Mouse (Mus musculus) mesoderm, embryonic 11.5 days (tissue): ENCODE data around the gene Parp3.

ENCODE experiments used
- DNase-seq: peaks from one replicate; pipeline ENCODE4 v3.0.0-alpha.2; 2012; ENCODE audit warnings: low read depth, low spot score

The Parp3 gene

GRCm38 (mm10) chr9:106457163-106457559, 19.6 kb downstream of the Parp3 start:
- no peak for DNase-seq

DNA sequence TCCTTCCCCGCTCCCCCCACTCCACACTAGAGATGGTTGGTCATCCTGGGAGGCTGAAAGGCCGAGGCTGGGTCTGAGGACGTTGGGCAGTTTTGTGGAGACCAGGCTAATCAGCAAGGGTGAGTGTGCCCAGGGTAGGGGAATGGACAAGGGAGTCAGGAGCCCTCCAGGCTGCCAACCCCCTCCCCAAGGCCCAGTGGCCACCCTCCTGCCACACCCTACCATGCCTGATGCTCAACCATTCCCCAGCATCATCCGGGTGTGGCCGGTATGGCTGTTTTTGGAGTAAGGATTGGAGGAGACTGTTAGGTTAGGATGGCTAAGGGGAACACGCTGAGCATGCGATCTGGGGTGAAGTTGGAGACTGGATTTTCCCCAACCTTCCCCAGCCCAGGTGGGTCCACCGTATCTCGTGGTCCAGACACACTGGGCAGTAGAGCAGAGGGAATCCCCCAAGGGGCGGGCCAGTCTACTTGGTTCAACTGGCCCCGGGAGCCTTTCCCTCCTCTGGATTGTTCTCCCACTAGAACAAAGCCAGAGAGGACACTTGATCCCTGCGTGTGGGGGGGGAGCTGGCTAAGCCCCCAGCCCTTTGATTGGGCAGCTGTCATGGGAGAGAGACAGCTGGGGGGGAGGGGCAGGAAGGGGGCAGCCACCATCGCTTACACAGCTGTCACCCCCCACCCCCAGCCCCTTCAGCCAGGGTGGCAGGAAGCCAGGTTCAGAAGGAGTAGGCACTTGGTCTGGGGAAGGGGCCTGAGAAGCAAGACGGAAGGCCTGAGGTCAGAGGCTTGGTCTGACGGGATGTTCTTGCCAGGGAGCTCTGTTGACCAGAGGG, 20.2 kb downstream of the Parp3 start:
- DNase-seq = peak; percentile 75

- peak; percentile 73 for DNase-seq
These were observed 21.7 kb downstream of the Parp3 start for GRCm38 (mm10) chr9:106454888-106455681.

- DNase-seq = peak; percentile 47
These were observed 22.5 kb downstream of the Parp3 start for GRCm38 (mm10) chr9:106454071-106454761.

DNA sequence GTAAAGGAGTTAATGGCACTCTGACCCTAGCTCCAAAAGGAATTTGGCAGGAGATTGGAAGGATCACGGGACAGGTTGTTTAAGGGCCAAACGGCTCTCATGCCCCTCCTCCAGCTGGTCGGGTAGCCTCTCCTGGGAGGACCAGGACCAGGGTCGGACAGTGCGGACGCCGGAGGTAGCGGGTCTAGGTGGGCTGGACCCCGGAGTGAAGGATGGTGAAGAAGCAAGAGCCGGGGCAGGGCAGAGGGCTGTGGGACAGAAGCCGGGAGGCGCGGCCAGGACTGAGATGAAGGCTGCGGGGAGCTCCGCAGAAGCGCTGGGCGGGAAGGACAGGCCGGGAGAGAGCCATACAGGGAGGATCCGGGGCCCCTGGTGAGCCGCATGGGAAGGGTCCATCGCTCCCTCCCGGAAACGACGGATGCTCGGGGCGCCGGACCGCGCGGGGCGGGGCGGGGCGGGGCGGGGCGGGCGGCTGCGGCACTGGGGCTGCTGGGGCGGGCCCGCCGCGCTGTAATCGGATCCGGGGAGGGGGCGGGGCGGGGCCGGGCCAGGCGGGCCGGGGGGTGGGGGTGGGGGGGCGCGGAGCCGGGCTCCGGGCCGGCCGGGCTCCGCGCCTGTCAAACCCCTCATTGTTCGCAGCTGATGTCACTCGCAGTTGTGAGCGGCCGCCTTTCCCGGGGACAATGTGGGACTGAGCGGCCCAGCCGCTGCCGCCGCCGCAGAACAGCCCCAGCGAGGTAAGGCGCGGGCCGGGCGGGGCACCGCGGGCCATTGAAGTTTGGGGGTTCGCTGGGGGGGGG, 23.3 kb downstream of the Parp3 start, which contains the start of gene Pcbp4:
Pcbp4 (plus strand) TSS at position 21 of the 800 bp plus-strand sequence.
- DNase-seq = peak; percentile 79

- peak; percentile 87 for DNase-seq
These were observed 23.9 kb downstream of the Parp3 start for GRCm38 (mm10) chr9:106452821-106453220.

GRCm38 (mm10) chr9:106452351-106452750, 24.4 kb downstream of the Parp3 start:
- no peak for DNase-seq

- no peak for DNase-seq
These were observed 24.9 kb downstream of the Parp3 start for GRCm38 (mm10) chr9:106451899-106452298.

DNA sequence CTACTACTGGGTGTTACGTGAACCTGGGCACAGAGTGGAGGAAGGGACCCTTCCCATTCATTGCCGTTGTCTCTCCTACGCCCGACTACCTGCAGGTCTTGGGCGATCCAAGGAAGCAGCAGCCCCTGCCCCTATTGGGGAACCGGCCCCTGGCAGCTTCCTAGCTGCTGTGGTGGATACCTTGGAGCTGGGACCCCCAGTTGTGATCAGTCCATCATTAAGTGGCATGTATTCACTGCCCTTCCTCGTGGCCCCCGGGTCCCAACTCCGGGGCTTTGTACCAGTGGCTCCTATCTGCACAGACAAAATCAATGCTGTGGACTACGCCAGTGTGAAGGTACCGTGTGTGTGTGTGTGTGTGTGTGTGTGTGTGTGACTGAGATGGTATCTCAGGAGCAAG, 25.5 kb downstream of the Parp3 start:
- DNase-seq = no peak

DNA sequence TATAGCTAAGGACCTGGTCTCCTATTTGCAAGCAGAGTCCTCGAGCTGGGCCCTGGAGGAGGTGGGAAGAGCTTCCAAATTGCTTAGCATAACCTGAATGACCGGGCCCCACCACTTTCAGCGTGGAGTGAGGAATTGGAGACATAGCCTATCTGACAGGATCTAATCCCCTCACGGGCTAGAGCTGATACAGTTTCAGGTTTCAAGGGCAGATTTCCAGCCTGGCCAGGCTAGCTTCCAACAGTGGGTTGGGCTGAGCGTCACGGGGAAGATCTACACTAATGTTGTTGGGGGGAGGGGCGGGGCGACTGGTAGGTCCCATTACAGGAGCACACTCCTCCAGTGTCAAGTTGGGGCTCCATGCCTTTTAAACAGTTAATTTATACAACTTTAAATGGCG, 26.1 kb downstream of the Parp3 start:
- DNase-seq = peak; percentile 75

DNA sequence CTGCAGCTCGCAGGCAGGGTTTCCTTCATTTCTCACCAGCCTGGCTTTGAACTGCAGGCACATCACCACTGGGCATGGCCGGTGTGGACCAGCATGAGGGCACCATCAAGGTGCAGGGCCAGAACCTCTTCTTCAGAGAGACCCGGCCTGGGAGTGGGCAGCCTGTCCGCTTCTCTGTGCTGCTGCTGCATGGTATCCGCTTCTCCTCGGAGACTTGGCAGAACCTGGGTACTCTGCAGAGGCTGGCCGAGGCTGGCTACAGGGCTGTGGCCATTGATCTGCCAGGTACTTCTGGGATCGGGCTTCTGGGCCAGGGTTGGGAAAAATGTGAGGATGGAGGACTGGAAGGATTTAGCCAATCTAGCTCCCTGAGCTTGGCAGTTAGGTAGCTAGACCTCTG, 26.8 kb downstream of the Parp3 start:
- no peak for DNase-seq

DNA sequence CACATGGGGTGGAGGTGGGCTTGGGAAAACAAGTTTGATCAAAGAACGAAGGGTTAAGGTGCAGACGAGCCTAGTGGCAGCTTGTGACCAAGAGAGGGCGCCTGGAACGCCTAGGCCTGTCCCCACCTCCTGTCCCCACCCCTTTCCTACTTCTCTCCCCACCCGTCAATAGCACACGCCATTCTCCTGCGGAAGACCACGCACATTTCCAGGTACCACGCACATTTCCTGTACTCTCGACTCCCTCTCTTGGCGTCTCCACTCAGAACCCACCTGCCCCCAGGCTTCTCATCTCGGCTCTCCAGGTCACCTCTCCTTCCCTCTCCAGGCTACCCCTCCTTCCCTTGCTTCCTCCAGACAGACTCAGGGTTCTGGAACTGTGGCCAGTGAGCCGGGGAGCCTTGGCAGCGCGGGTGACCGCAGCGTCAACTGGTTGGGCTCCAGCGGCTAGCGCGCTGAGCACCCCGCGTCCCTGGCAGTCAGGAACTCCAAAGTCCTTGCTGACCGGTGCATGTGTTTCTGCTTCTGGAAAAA, 28.2 kb downstream of the Parp3 start:
- DNase-seq = peak; percentile 63

- no peak for DNase-seq
These were observed 28.8 kb downstream of the Parp3 start for GRCm38 (mm10) chr9:106447951-106448350.

GRCm38 (mm10) chr9:106447348-106447747, 29.4 kb downstream of the Parp3 start, which contains the start of the genes Abhd14b and Abhd14a:
Gene Abhd14b (plus strand): TSS chr9:106447459.
Gene Abhd14a (minus strand): TSS chr9:106447678.
- DNase-seq = peak; percentile 93

DNA sequence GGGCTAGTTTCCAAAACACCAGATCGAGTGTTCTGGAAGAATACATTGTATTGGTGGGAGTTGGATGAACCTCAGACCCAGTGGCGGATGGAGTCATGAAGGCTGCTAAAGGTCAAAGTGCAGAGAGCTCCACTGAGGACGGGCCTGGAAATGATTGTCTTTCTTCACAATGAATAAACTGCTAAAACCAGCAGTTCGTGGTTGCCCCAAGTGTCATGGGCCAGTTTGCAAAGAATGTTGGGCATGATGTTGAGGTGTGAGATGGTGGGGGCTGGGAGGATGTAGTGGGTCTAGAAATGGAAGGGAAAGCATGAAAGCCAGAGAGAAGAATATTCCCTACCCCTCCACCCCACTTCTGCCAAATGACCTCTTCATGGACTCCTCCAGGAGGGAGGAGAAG, 31.9 kb downstream of the Parp3 start:
- DNase-seq = no peak

GRCm38 (mm10) chr9:106442680-106443079, 34.1 kb downstream of the Parp3 start:
- DNase-seq = no peak

GRCm38 (mm10) chr9:106436566-106436965, 40.2 kb downstream of the Parp3 start:
- no peak for DNase-seq

- DNase-seq = no peak
These were observed 43.4 kb downstream of the Parp3 start for GRCm38 (mm10) chr9:106433389-106433788.

DNA sequence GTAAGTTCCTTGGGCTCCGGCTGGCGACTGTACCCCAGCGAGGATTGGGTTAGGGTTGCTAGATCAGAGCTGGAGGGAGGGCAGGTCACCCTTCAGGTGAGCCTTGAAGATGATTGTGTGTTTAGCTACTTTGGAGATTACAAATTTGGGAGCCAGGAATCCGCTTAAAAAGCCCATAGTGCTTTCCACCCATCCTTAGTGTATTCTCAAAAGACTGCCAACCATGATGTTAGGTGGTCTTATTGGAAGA, 46.8 kb downstream of the Parp3 start:
- DNase-seq = no peak

GRCm38 (mm10) chr9:106429221-106430014, 47.3 kb downstream of the Parp3 start, which contains the start of gene Rpl29:
Gene Rpl29 (plus strand): TSS chr9:106429454.
- peak; percentile 96 for DNase-seq
